Mouse (Mus musculus) stomach, embryonic 16.5 days (tissue): ENCODE data around the gene Clmp. TPM values are rescaled to one million over a fixed set of nuclear protein-coding genes. Genes with fewer than 3 reads are reported as not detected.
A peak's percentile ranks its signal among the peaks of the same experiment; 100 is the strongest.

Experiments
- ATAC-seq: fragments of 200-750 bp; cut with Nextera tagmentation; 2 replicates; pipeline ENCODE4 v1.8.0; 2017; ENCODE audit warnings: moderate number of reproducible peaks, moderate TSS enrichment; ENCODE audit not compliant: insufficient read depth, low FRiP score
- H3K27ac ChIP-seq: fragments of 300-500 bp; sonication (generic); 2 replicates; pipeline ENCODE4 v1.5.1; 2014; ENCODE audit warnings: low read length
- H3K27me3 ChIP-seq: fragments of 300-500 bp; sonication (generic); 2 replicates; pipeline ENCODE4 v1.6.1; 2014; ENCODE audit warnings: low read length, control low read depth, mixed read lengths; ENCODE audit not compliant: control insufficient read depth, insufficient read depth
- H3K36me3 ChIP-seq: fragments of 300-500 bp; sonication (generic); 2 replicates; pipeline ENCODE4 v1.6.1; 2014; ENCODE audit warnings: low read length; ENCODE audit not compliant: control insufficient read depth, insufficient read depth
- H3K4me1 ChIP-seq: fragments of 300-500 bp; sonication (generic); 2 replicates; pipeline ENCODE4 v1.6.1; 2014; ENCODE audit warnings: low read length, control low read depth, mixed read lengths; ENCODE audit not compliant: control insufficient read depth, insufficient read depth
- H3K4me2 ChIP-seq: fragments of 300-500 bp; sonication (generic); 2 replicates; pipeline ENCODE4 v1.6.1; 2014; ENCODE audit warnings: low read depth, low read length, mixed read lengths
- H3K4me3 ChIP-seq: fragments of 300-500 bp; sonication (generic); replicated peaks from 2 replicates; pipeline ENCODE4 v1.5.1; 2014; ENCODE audit warnings: mild to moderate bottlenecking, low read length
- H3K9ac ChIP-seq: fragments of 300-500 bp; sonication (generic); 2 replicates; pipeline ENCODE4 v1.6.1; 2014; ENCODE audit warnings: low read length
- H3K9me3 ChIP-seq: fragments of 300-500 bp; sonication (generic); replicated peaks from 2 replicates; pipeline ENCODE4 v1.6.1; 2016; ENCODE audit warnings: low read length, control low read depth; ENCODE audit not compliant: control insufficient read depth
- WGBS: fragments of 180-500 bp; shearing (Covaris S2); extraction: QIAGEN DNeasy Blood & Tissue Kit; methylation state at CpG from one replicate; pipeline ENCODE4 v1.1.7; 2014; 5-methylcytosine and 5-hydroxymethylcytosine counted together
- polyA plus RNA-seq: library from polyadenylated mRNA; unstranded; fragments of >200 nt; fragmentation: Nextera tagmentation; extraction: Ambion mirVana; gene quantifications from 2 replicates; pipeline ENCODE4 v1.2.1, GENCODE M21; 2015

Gene Clmp
- polyA plus RNA-seq, 1 experiment from 2014 or later, result 23.2 TPM

- peak overlapping the region; percentile 75 for H3K4me2 ChIP-seq
These were observed 698 bp downstream of the Clmp start for GRCm38 (mm10) chr9:40686421-40686899.

DNA sequence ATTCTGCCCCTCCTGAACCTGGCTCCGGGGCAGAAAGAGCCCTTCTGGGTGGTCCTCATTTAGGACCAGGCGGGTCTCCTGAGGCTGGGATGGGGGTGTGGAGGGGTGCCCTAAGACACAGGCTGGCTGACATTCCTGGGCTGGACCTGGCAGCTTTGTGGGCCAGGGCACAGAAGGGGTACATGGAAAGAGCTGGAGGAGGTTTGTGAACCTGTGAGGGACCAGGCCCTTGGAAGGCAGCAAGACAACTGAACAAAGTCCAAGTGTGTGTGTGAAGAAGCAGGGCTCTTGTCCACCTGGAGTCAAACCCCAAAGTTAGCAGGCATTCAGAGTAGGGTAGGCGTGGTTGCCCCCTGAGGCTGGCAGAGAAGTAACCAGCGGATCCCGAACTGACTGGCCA lies 1.3 kb downstream of the Clmp start:
- no peaks in the 10 kb centered on the region for H3K36me3 ChIP-seq
- H3K9ac ChIP-seq, result peak overlapping the region; percentile 87
- 48% methylated on average over 5 of the region's 5 CpGs for WGBS
- ATAC-seq, result peak; percentile 6; the same call in 1 of the 2 replicates
- H3K4me1 ChIP-seq, result peaks cover 6% of the 10 kb centered on the region; the same call in 1 of the 2 replicates
- H3K9me3 ChIP-seq, result no peaks in the 10 kb centered on the region
- peak overlapping the region; percentile 97 for H3K27ac ChIP-seq
- H3K4me2 ChIP-seq, result peak overlapping the region; percentile 75
- H3K27me3 ChIP-seq, result peaks cover 3% of the 10 kb centered on the region; the same call in 1 of the 2 replicates
- peak overlapping the region; percentile 75 for H3K4me3 ChIP-seq

More at GRCm38 (mm10) chr9:40686421-40686899, 698 bp downstream of the Clmp start:
- Histone ChIP-seq H3K36me3 (no peaks in the 10 kb centered on the region), H3K9me3 (no peaks in the 10 kb centered on the region), H3K27ac (peak overlapping the region; percentile 97), H3K9ac (peak overlapping the region; percentile 87), H3K4me3 (peak overlapping the region; percentile 75), H3K27me3 (peaks cover 3% of the 10 kb centered on the region; the same call in 1 of the 2 replicates), H3K4me1 (peaks cover 6% of the 10 kb centered on the region; the same call in 1 of the 2 replicates)
- 3% methylated on average over 23 of the region's 23 CpGs for WGBS
- ATAC-seq, result peak; percentile 50

DNA sequence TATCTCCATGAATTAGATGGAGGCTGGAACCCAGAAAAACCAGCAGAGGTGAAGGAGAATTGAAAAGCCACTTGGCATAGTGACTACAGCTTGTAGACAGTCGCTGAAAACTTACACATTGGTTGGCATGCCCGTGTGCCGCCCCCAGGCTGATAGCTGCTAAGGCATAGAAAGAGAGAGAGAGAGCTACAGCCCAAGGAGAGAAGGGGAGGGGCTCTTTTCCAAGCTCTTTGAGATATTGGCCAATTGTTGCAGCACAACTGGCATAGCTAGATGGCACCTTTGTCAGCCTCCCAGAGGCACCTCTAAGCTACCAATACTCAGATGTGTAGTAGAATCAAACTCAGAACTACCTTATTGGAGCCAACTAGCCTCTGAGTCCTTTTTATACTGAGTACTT lies 1.8 kb downstream of the Clmp start:
- no peak for ATAC-seq
- Histone ChIP-seq H3K27ac (no peak overlapping the region), H3K36me3 (no peaks in the 10 kb centered on the region), H3K4me2 (peak overlapping the region; percentile 75), H3K9ac (peak overlapping the region; percentile 87), H3K27me3 (peaks cover 3% of the 10 kb centered on the region; the same call in 1 of the 2 replicates), H3K4me1 (peaks cover 7% of the 10 kb centered on the region; the same call in 1 of the 2 replicates), H3K4me3 (peak overlapping the region; percentile 75), H3K9me3 (no peaks in the 10 kb centered on the region)
- WGBS, result 64% methylated on average over 3 of the region's 3 CpGs

- H3K36me3 ChIP-seq, result no peaks in the 10 kb centered on the region
- no peak overlapping the region for H3K27ac ChIP-seq
- 90% methylated on average over 7 of the region's 7 CpGs for WGBS
- no peaks in the 10 kb centered on the region for H3K9me3 ChIP-seq
- no peak overlapping the region for H3K4me3 ChIP-seq
- no peak overlapping the region for H3K9ac ChIP-seq
- peaks cover 3% of the 10 kb centered on the region; the same call in 1 of the 2 replicates for H3K27me3 ChIP-seq
- no peak for ATAC-seq
- H3K4me2 ChIP-seq, result no peak overlapping the region
- H3K4me1 ChIP-seq, result peaks cover 22% of the 10 kb centered on the region
These were observed 4.7 kb downstream of the Clmp start for GRCm38 (mm10) chr9:40690511-40690910.

DNA sequence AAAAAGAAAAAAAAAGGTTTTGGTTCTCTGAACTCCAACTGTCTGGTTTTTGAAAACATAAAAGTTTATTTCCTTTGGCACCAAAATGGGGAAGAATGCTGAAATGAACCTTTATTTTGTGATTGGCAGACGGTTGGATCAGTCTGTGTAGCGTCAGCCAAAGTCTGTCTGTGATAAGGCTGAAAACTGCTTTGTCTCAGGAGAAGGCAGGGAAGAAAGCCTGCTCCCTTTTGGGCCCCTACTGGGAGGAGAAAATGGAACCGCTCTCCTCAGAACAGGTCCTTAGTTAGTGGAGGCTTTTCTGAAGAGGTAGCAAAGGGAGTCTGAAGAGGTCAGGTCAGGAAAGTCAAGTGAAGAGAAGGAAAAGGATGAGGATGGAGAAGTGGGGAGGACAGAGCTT lies 7.3 kb downstream of the Clmp start:
- 39% methylated on average over 3 of the region's 3 CpGs for WGBS
- peak overlapping the region; percentile 4; the same call in 1 of the 2 replicates for H3K27ac ChIP-seq

GRCm38 (mm10) chr9:40693768-40694167 lies 8.0 kb downstream of the Clmp start:
- Histone ChIP-seq H3K4me1 (peaks cover 16% of the 10 kb centered on the region), H3K4me2 (peak overlapping the region; percentile 5; the same call in 1 of the 2 replicates), H3K27ac (no peak overlapping the region), H3K36me3 (no peaks in the 10 kb centered on the region), H3K9ac (no peak overlapping the region), H3K9me3 (no peaks in the 10 kb centered on the region), H3K4me3 (no peak overlapping the region), H3K27me3 (no peaks in the 10 kb centered on the region)
- 56% methylated on average over 5 of the region's 5 CpGs for WGBS
- ATAC-seq, result no peak

More for the DNA sequence above, 7.3 kb downstream of the Clmp start:
- Histone ChIP-seq H3K36me3 (no peaks in the 10 kb centered on the region), H3K4me2 (no peak overlapping the region), H3K27me3 (peaks cover under 1% of the 10 kb centered on the region; the same call in 1 of the 2 replicates), H3K9me3 (no peaks in the 10 kb centered on the region), H3K9ac (no peak overlapping the region), H3K4me3 (no peak overlapping the region), H3K4me1 (peaks cover 16% of the 10 kb centered on the region)
- ATAC-seq, result no peak

DNA sequence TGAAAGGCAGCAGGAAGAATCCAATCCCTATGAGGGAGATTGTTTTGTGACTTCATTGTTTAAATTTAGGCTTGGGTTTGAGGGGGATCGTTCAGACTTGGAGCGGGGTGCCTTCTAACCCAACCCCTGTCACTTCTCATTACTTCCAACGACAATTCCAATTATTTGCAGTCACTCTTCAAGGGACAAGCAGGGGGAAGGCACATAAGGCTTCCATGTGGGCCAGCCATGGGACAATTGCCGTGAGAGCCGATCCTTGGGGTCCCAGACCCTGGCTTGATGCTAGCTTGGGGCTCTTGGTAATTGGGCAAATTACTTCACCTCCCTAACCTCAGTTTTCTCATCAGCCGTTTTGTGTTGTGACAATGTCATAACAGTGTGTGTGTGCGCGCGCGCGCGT lies 8.5 kb downstream of the Clmp start:
- H3K27ac ChIP-seq, result no peak overlapping the region
- H3K27me3 ChIP-seq, result no peaks in the 10 kb centered on the region
- 79% methylated on average over 12 of the region's 12 CpGs for WGBS

GRCm38 (mm10) chr9:40696086-40696485 lies 10.3 kb downstream of the Clmp start:
- H3K9ac ChIP-seq, result no peak overlapping the region
- no peaks in the 10 kb centered on the region for H3K36me3 ChIP-seq
- no peak for ATAC-seq
- WGBS, result 85% methylated on average over 4 of the region's 4 CpGs
- peaks cover 16% of the 10 kb centered on the region for H3K4me1 ChIP-seq
- H3K4me2 ChIP-seq, result no peak overlapping the region
- no peak overlapping the region for H3K4me3 ChIP-seq
- no peak overlapping the region for H3K27ac ChIP-seq
- no peaks in the 10 kb centered on the region for H3K9me3 ChIP-seq
- no peaks in the 10 kb centered on the region for H3K27me3 ChIP-seq

More for the DNA sequence above, 8.5 kb downstream of the Clmp start:
- Histone ChIP-seq H3K9ac (no peak overlapping the region), H3K4me3 (no peak overlapping the region), H3K4me1 (peaks cover 16% of the 10 kb centered on the region), H3K4me2 (no peak overlapping the region), H3K9me3 (no peaks in the 10 kb centered on the region), H3K36me3 (no peaks in the 10 kb centered on the region)
- ATAC-seq, result no peak

DNA sequence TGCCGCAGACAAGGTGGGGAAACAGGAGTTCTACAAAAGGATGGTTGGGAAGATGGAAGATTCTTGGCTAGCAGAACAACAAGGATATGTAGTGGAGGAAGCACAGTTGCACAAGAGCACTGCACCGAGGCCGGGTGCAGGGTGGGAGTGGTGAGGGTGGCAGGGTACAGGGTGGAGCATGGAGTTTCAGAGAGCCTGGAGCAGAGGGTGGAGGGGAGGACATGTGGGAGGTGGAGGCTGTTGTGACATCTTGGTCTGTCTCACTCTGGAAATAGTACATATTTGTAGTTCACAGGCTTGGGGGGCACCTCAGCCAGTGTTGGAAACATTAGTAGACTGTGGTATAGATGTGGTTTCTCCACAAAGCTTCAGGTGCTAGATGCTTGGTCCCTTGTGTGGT lies 13.4 kb downstream of the Clmp start:
- Histone ChIP-seq H3K27me3 (no peaks in the 10 kb centered on the region), H3K4me2 (no peak overlapping the region), H3K27ac (no peak overlapping the region), H3K4me3 (no peak overlapping the region), H3K4me1 (peaks cover 1% of the 10 kb centered on the region; the same call in 1 of the 2 replicates), H3K36me3 (no peaks in the 10 kb centered on the region), H3K9me3 (no peaks in the 10 kb centered on the region), H3K9ac (no peak overlapping the region)
- WGBS, result 65% methylated on average over 3 of the region's 3 CpGs
- no peak for ATAC-seq
